Mouse (Mus musculus) lung, embryonic 16.5 days (tissue): ENCODE data around the gene Tdrd1. TPM values are rescaled to one million over a fixed set of nuclear protein-coding genes. Genes with fewer than 3 reads are reported as not detected.

Experiments used
- ATAC-seq: fragments of 200-750 bp; cut with Nextera tagmentation; 2 replicates; pipeline ENCODE4 v1.8.0; 2017; ENCODE audit warnings: low read depth, mild to moderate bottlenecking, moderate library complexity
- H3K27ac ChIP-seq: fragments of 300-500 bp; sonication (generic); 2 replicates; pipeline ENCODE4 v1.5.1; 2014; ENCODE audit warnings: mild to moderate bottlenecking, control low read depth, low read length
- H3K27me3 ChIP-seq: fragments of 300-500 bp; sonication (generic); 2 replicates; pipeline ENCODE4 v1.6.1; 2014; ENCODE audit warnings: low read depth, low read length, mixed read lengths; ENCODE audit not compliant: control insufficient read depth, insufficient read depth
- H3K36me3 ChIP-seq: fragments of 300-500 bp; sonication (generic); 2 replicates; pipeline ENCODE4 v1.6.1; 2014; ENCODE audit warnings: low read length; ENCODE audit not compliant: control insufficient read depth, insufficient read depth
- H3K4me1 ChIP-seq: fragments of 300-500 bp; sonication (generic); replicated peaks from 2 replicates; pipeline ENCODE4 v1.6.1; 2014; ENCODE audit warnings: low read length, mixed read lengths; ENCODE audit not compliant: control insufficient read depth, insufficient read depth
- H3K4me2 ChIP-seq: fragments of 300-500 bp; sonication (generic); 2 replicates; pipeline ENCODE4 v1.6.1; 2014; ENCODE audit warnings: low read depth, low read length, control low read depth
- H3K4me3 ChIP-seq: fragments of 300-500 bp; sonication (generic); 2 replicates; pipeline ENCODE4 v1.5.1; 2014; ENCODE audit warnings: mild to moderate bottlenecking, low read length, control low read depth
- H3K9ac ChIP-seq: fragments of 300-500 bp; sonication (generic); 2 replicates; pipeline ENCODE4 v1.6.1; 2014; ENCODE audit warnings: low read length, control low read depth
- H3K9me3 ChIP-seq: fragments of 300-500 bp; sonication (generic); 2 replicates; pipeline ENCODE4 v1.6.1; 2016; ENCODE audit warnings: low read length; ENCODE audit not compliant: control insufficient read depth
- WGBS: fragments of 180-500 bp; shearing (Covaris S2); extraction: QIAGEN DNeasy Blood & Tissue Kit; methylation state at CpG from one replicate; pipeline ENCODE4 v1.1.7; 2014; 5-methylcytosine and 5-hydroxymethylcytosine counted together
- polyA plus RNA-seq: library from polyadenylated mRNA; unstranded; fragments of >200 nt; fragmentation: Nextera tagmentation; extraction: Ambion mirVana; gene quantifications from 2 replicates; pipeline ENCODE4 v1.2.1, GENCODE M21; 2015

Gene Tdrd1
- polyA plus RNA-seq, 1 experiment from 2014 or later = 1.3 TPM

- H3K9ac ChIP-seq = no peak overlapping the region
- H3K4me1 ChIP-seq = peaks cover 16% of the 10 kb centered on the region
- 0 out of 2 replicates have a peak, but pooled peaks cover 4% of the 10 kb centered on the region for H3K36me3 ChIP-seq
- H3K27ac ChIP-seq = peak overlapping the region; percentile 90
- no peak overlapping the region for H3K4me3 ChIP-seq
- ATAC-seq = peak; percentile 84
- WGBS = 47% methylated on average over 6 of the region's 6 CpGs
- H3K9me3 ChIP-seq = 0 out of 2 replicates have a peak, but pooled peaks cover 2% of the 10 kb centered on the region
- 0 out of 2 replicates have a peak overlapping the region, but pooled peaks have one; percentile 29 for H3K4me2 ChIP-seq
- no peaks in the 10 kb centered on the region for H3K27me3 ChIP-seq
These were observed 89.1 kb downstream of the Tdrd1 start for GRCm38 (mm10) chr19:56915084-56915483.

Other genes starting within 250 kb of the Tdrd1 start
- gene Adrb1, start 104.0 kb upstream of the Tdrd1 start, polyA plus RNA-seq = 1.1 and 1.3 TPM in 2 replicates
- 28.0 and 29.0 TPM in 2 replicates for gene Ccdc186, start 4.0 kb upstream of the Tdrd1 start, polyA plus RNA-seq
- gene Vwa2, start 48.0 kb downstream of the Tdrd1 start, polyA plus RNA-seq = 7.8 and 8.9 TPM in 2 replicates
- gene Afap1l2, start 182.0 kb downstream of the Tdrd1 start, polyA plus RNA-seq = 29.0 and 31.3 TPM in 2 replicates